Mouse (Mus musculus) liver, embryonic 11.5 days (tissue): Measurements from ENCODE around the gene Pwp2. TPM values are rescaled to one million over a fixed set of nuclear protein-coding genes. Genes with fewer than 3 reads are reported as not detected.

ENCODE experiments used
- polyA plus RNA-seq: library from polyadenylated mRNA; unstranded; fragments of >200 nt; fragmentation: Nextera tagmentation; extraction: Ambion mirVana; gene quantifications from 2 replicates; pipeline ENCODE4 v1.2.1, GENCODE M21; 2014

Gene Pwp2
- polyA plus RNA-seq, 1 experiment from 2014 or later = 30.8 TPM

Other genes with a start within 250 kb of the Pwp2 start
- 1.2 TPM in 2 replicates for gene Trpm2, start 214.6 kb downstream of the Pwp2 start, polyA plus RNA-seq
- gene 1810043G02Rik, start 206.6 kb downstream of the Pwp2 start, polyA plus RNA-seq = 12.1 and 12.8 TPM in 2 replicates
- 245 and 255 TPM in 2 replicates for gene Pfkl, start 175.1 kb downstream of the Pwp2 start, polyA plus RNA-seq
- not detected in 2 replicates for gene Dnmt3l, start 143.2 kb downstream of the Pwp2 start, polyA plus RNA-seq
- gene Aire, start 141.5 kb downstream of the Pwp2 start, polyA plus RNA-seq = 0.16 and 0.51 TPM in 2 replicates
- 3.5 and 4.2 TPM in 2 replicates for gene Icosl, start 115.8 kb downstream of the Pwp2 start, polyA plus RNA-seq
- gene D10Jhu81e, start 15.4 kb downstream of the Pwp2 start, polyA plus RNA-seq = 22.9 and 24.3 TPM in 2 replicates
- gene Trappc10, start 59.5 kb upstream of the Pwp2 start, polyA plus RNA-seq = 13.3 and 14.3 TPM in 2 replicates
- 28.7 and 32.8 TPM in 2 replicates for gene Agpat3, start 167.3 kb upstream of the Pwp2 start, polyA plus RNA-seq
- gene Rrp1, start 227.9 kb upstream of the Pwp2 start, polyA plus RNA-seq = 277 and 293 TPM in 2 replicates
- 134 and 148 TPM in 2 replicates for gene Cstb, start 240.5 kb upstream of the Pwp2 start, polyA plus RNA-seq